Mouse (Mus musculus): ENCODE measurements around the gene Rars.
A peak's percentile ranks its signal among the peaks of the same experiment; 100 is the strongest.
"Not testable (repeated sequence)": the region's sequence is repeated elsewhere in the genome, so short reads cannot be mapped to it uniquely, and the experiment has no call there.

Gene Rars

DNA sequence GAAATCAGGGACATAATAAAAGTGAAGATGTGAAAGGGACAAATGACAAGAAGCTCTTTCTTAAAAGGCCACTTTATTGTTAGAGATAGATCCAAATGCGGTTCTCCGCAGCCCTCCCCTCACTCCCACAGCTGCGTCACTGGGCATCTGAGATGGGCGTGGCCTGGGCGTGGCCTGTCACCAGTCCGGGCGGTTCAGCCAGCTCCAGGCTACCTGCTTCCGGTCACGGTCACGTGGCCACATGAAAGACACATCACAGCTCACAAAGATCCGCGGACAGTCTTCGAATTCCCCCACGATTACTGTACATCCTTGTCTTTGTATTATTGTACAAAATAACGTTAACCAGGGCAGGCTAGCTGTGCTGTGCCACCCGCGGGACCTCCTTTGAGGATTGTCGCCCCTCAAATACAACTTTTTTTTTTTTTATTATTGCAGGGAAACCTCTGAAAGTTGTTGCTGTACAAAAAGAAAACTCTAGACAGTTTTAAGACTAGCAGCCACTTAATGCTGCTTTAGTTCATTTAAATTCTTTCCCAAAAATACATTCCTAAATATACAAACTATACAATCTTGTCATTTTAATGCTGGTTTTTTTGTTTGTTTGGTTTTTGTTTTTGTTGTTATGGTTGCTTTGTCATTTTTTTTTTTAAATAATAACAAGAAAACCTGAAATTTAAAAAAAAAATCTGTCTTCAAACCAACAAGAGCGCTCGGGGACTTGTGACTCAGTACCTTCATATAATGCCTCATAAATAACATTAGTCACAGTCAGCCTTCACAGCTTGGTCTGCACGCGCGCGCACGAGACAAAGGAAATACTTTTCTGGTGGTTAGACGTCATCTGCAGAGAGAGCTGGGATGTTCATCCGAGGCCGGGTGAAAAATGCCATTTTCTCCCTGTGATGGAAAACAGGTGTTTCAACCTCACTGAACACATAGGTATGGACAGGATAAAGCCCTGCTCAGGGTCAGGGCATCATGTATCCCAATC is 4.3 kb upstream of the Rars start:
- peak; percentile 93 for DNase-seq (ENCODE audit: low read depth)

DNA sequence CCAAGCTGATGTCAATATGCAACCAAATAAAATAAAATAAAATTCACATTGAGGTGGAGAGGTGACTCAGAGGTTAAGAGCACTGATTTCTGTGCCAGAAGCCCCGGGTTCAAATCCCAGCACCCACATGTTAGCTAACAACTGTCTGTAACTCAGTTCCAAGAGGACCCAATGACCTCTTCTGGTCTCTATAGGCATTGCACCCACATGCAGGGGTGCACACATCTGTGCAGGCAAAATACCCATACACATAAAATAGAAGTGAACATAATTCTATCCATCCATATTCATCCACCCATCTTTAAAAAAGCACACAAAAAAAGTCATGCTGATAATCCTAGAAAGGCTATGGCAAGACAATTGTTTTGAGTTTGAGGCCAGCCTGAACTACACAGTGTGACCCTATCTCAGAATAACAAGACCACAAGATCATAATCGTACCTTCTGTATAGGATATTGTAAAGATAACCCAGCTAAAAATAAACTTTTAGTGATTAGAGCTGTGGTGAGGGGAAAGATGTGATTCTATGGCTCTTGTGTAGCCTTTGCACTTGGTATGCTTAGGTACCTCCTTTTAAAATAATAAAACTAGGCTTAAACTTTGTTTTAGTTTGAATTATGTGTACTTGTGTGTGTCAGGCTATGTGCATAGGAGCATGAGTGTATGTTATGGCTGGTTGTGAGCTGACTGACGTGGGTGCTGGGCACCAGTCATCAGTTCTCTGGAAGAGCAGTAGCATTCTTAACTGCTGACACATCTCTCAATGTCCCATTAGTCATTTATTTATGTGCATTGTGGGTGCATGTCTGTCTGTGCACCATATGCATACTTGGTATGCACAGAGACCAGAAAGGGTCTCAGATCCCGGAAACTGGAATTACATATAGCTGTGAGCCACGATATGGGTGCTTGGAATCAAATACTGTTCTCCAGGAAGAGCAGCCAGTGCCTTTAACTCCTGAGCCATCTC is 3.1 kb upstream of the Rars start:
- DNase-seq (ENCODE audit: low read depth) = peak; percentile 81

GRCm38 (mm10) chr11:35833270-35833669 is 1.0 kb downstream of the Rars start:
- no peak for DNase-seq (ENCODE audit: low read depth)

DNA sequence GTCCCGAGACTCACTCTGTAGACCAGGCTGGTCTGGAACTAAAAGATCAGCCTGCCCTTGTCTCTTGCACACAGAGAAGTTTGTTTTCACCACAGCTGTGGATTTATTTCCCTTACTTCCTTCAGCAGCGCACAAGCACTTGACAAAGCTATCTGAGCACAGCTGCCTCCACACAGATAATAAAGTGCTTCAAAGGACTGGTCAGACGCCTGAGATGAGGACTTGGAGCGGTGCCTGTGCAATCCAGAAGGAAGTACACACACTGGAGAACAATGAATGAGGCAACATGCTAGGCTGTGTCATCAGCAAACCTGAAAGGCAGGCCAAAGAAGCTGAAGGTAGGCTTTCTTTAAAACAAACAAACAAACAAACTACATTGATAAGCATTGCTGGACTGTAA is 2.2 kb downstream of the Rars start:
- peak; percentile 25 for DNase-seq (ENCODE audit: low read depth)

DNA sequence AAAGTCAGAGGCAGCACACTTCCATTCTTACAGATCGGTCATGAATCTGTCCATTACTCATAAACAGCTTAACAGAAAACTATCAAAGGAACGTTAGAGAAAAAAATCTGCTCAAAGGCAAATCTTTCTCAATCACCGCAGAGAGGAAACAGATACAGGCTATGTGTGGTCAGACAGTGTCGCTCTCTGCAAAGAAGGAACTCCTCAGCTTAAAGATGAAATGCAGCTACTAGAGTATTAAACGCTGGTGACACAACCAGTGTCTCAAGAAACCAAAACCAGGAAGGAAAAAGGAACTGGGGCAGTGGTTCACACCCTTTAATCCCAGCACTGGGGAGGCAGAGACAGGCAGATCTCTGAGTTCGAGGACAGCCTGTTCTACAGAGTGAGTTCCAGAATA is 6.6 kb downstream of the Rars start:
- no peak for DNase-seq (ENCODE audit: low read depth)

GRCm38 (mm10) chr11:35816316-35816715 is 18.0 kb downstream of the Rars start:
- no peak for DNase-seq (ENCODE audit: low read depth)

- no peak for DNase-seq (ENCODE audit: low read depth)
These were observed 22.8 kb downstream of the Rars start for GRCm38 (mm10) chr11:35811458-35811857.

- DNase-seq (ENCODE audit: low read depth) = no peak
These were observed 33.0 kb downstream of the Rars start for GRCm38 (mm10) chr11:35801332-35801731.

- peak; percentile 71 for DNase-seq (ENCODE audit: low read depth)
These were observed 35.4 kb downstream of the Rars start, which contains the start of gene Fbll1 for GRCm38 (mm10) chr11:35798874-35799273. Gene Fbll1 (minus strand): TSS chr11:35798884.

DNA sequence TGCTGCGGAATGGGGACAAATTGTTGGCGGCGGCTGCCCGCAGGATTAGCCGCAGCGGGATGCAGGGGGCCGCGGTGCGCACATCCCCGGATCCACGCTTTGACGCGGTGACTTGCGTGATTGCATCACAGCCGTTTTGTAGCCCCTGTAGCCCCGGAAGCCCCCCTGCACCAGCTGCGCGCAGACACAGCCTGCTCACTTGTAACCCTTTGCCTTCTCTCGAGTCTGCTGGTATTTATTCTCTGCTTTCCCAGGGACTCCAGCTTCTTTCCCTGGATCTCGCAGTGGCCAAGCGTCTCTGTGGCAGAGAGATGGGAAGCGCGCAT is 35.8 kb downstream of the Rars start:
- DNase-seq (ENCODE audit: low read depth) = no peak

GRCm38 (mm10) chr11:35797751-35798494 is 36.4 kb downstream of the Rars start:
- no peak for DNase-seq (ENCODE audit: low read depth)

DNA sequence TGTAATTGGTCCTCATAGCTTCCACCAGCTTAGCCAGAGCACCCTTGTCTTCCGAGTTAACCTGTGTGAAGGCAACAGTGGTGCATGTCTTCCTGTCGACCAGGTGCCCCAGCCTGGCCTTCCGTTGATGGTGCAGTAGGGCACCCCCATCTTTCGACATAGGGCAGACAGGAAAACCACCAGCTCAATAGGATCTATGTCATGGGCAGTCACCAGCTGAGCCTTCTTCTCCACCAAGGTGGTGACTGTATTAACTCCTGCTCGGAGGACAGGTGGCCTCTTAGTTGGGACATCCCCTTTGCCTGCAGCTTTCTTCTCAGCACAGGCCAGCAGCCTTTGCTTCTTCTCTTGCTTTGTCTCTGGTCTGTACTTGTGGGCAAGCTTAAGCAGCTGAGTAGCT is 41.5 kb downstream of the Rars start:
- not testable (repeated sequence) for DNase-seq (ENCODE audit: low read depth)

- no peak for DNase-seq (ENCODE audit: low read depth)
These were observed 45.9 kb downstream of the Rars start for GRCm38 (mm10) chr11:35788443-35788842.

- no peak for DNase-seq (ENCODE audit: low read depth)
These were observed 49.8 kb downstream of the Rars start for GRCm38 (mm10) chr11:35784537-35784936.

DNA sequence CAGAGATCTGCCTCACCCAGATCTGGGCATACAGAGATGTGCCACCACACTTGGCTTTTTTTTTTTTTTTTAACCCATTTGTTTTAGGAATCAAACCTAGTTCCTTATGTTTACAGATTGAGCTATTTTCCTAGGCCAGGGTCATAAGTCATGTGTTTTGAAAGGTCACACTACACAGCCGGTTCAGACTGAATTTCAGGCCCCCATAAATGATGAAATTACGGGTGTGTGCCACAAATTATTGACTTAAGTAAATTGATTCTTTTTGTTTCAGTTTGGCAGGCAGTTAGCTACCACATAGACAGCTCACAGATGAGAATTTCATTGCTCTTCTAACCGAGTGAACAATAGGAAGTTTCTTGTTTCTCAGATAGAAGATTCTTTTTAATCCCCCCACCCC is 50.3 kb downstream of the Rars start:
- no peak for DNase-seq (ENCODE audit: low read depth)

DNA sequence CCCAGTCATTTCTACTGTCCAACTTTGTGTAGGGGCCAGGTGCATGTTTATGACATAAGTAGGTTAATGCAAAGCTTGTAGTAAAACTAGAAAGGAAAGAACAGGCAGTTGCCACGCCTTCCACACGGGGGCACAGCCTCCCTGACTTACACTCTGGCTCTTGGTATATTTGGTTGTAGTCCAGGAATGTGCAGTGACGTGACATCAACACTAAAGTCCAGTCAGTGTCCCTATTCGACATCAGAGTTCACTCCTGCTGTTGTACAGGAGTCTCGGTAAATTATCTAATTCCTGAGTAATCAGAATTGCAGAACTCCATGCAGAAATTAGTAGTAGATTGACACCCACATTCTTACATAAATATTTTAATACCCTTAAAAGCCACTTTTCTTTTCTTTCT is 51.3 kb downstream of the Rars start:
- no peak for DNase-seq (ENCODE audit: low read depth)

DNA sequence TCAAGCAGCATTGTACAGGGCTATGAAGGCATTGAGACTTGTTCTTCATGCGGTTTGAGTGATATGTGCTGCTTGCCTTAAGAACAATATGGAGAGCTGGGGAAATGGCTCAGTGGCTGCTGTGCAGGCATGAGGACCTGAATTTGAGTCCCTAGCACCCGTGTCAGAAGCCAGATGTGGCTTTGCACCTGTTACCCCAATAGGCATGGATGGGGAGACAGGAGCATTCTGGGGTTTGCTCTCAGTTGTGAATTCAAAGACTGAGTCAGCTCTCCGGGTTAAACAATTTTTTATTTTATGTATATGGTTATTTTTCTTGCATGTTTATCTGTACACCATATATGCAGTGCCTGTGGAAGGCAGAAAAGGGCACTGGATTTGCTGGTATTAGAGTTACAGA is 51.9 kb downstream of the Rars start:
- no peak for DNase-seq (ENCODE audit: low read depth)

DNA sequence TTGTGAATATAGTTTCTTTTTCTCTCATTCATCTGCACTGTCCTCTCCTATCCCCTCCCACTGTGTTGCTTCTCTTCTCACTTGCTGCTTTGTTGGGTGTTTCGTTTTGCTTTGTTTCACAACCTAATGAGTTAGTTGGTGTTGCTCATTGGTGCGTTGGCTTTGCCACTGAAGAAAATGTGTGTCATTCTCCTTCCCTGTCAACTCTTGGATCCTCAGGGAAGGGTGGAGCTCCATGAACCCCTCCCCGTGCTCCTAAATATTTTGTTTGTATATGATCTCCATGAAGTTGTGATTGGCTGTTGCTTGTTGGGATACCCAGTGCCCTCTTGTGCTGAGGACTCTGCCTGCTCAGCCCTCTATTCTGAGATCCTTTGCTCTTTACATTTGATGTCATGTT is 54.0 kb downstream of the Rars start:
- DNase-seq (ENCODE audit: low read depth) = no peak

DNA sequence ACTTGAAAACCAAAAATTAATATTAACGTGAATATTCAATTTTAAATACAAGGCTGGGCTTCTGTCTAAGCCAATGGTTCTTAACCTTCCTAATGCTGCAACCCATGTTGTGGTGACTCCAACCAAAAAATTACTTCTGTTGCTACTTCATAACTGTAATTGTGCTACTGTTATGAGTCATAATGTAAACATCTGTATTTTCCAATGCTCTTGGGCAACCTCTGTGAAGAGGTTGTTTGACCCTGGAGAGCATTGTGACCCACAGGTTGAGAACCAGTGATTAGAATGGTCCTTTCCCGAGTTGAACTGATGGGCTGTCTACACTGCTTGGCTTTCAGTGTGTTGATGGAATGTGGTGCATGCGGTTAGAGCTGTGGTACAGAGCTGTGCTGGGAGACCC is 57.9 kb downstream of the Rars start:
- DNase-seq (ENCODE audit: low read depth) = no peak

DNA sequence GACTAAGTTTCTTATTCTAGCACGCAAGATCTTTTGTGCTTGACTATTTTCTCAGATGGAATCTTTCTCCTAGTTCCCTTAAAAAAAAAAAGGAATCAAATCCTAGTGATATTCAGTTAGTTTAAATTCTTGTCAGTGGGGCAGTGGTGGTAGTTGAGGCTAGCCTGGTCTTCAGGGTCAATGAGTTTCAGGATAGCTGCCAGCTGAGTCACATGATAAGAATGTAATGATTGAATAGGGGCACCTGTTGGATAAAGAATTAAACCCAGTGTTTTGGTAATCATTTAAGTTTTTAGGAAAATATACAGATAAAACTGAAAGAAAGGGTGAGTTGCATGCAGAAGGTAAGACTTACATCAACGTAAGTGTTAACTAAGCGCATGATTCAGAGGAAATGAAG is 58.7 kb downstream of the Rars start:
- DNase-seq (ENCODE audit: low read depth) = no peak

DNA sequence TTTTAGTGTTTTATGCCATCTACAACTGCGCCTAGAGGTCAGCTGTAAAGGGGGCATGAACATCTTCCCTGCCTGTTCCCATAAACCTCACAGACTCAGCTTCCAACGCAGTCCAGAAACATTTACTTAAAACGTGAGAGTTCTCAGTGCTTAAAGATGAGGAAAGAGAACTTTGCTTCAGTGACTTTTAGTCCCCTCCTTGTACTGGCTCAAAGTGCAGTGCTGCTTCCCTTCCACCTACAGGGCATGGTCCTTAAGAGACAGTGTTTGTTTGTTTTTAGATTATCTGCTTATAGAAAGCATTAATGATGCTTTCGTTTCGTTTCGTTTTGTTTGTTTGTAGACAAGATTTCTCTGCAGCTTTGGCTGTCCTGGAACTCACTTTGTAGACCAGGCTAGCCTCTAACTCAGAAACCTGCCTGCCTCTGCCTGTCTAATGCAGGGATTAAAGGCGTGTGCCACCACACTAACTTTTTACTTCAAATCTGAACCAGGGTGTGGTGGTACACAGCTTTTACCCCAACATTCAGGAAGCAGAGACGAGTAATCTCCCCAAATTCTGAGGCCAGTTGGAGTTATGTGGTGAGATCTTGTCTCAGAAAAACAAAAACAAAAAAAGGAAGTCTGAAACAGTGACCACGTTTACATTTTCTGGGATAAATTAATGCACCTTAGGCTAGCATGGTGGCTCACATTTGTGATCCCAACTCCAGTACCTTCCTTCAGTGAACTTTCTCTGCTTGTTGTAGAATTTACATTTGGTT is 63.4 kb downstream of the Rars start:
- peak; percentile 19 for DNase-seq (ENCODE audit: low read depth)

All from NIH3T3 (cell line).